Comparison of ENCODE assay signal across 9 mouse cellular contexts in genomic region chr11:5953130-5953765, GRCm38 (mm10). TPM values are rescaled to one million over a fixed set of nuclear protein-coding genes. Genes with fewer than 3 reads are reported as not detected.
DNase-seq lines count a peak whose midpoint lies in the region; ATAC-seq and TF ChIP-seq lines count a peak whose summit lies in the region.
"Had no signal": no experiment of that assay in that cellular context is flagged by ENCODE, and none has a peak within 500 bp of the region (broad histone marks: within the 10 kb centered on the region; RNA-seq: fewer than 3 reads in every experiment).

No protein-coding gene starts in this region.

- H3K36me3 ChIP-seq in forebrain, postnatal 0 days (ENCODE audit: insufficient read depth) = no peaks in the 10 kb centered on the region
- H3K36me3 ChIP-seq in forebrain, embryonic 15.5 days = no peaks in the 10 kb centered on the region
- 0 out of 2 replicates have a peak, but pooled peaks cover 4% of the 10 kb centered on the region for H3K36me3 ChIP-seq in heart, embryonic 10.5 days
- no peaks in the 10 kb centered on the region for H3K36me3 ChIP-seq in forebrain, embryonic 16.5 days (ENCODE audit: control insufficient read depth, insufficient read depth)
- H3K36me3 ChIP-seq: hindbrain, embryonic 15.5 days had no signal

- no peak overlapping the region for H3K4me2 ChIP-seq in forebrain, postnatal 0 days (ENCODE audit: low read depth)
- no peak overlapping the region for H3K4me2 ChIP-seq in forebrain, embryonic 15.5 days (replicated peaks)
- H3K4me2 ChIP-seq in forebrain, embryonic 16.5 days (ENCODE audit: low read length) = no peak overlapping the region
- H3K4me2 ChIP-seq: hindbrain, embryonic 15.5 days had no signal

- no peak for ATAC-seq in forebrain, postnatal 0 days
- ATAC-seq in forebrain, embryonic 15.5 days (replicated peaks) = no peak
- no peak for ATAC-seq in monocyte, adult 5-6 weeks (replicated peaks; ENCODE audit: insufficient number of reproducible peaks, low FRiP score, low TSS enrichment, poor library complexity, severe bottlenecking)
- ATAC-seq in forebrain, embryonic 16.5 days = no peak

- H3K27me3 ChIP-seq in forebrain, postnatal 0 days (ENCODE audit: insufficient read depth, low read length) = no peaks in the 10 kb centered on the region
- H3K27me3 ChIP-seq in forebrain, embryonic 15.5 days = no peaks in the 10 kb centered on the region
- H3K27me3 ChIP-seq in heart, embryonic 10.5 days (ENCODE audit: insufficient read depth, poor library complexity, severe bottlenecking) = no peaks in the 10 kb centered on the region
- H3K27me3 ChIP-seq in forebrain, embryonic 16.5 days (replicated peaks; ENCODE audit: control insufficient read depth, insufficient read depth, low read length) = no peaks in the 10 kb centered on the region
- H3K27me3 ChIP-seq: hindbrain, embryonic 15.5 days had no signal

- TF ChIP-seq CTCF in forebrain, postnatal 0 days (IDR thresholded peaks at IDR 0.05; ENCODE audit: low read depth) = peak; percentile 42

- H3K4me3 ChIP-seq in forebrain, postnatal 0 days (ENCODE audit: low read depth, low read length) = no peak overlapping the region
- no peak overlapping the region for H3K4me3 ChIP-seq in forebrain, embryonic 15.5 days
- no peak overlapping the region for H3K4me3 ChIP-seq in heart, embryonic 10.5 days
- H3K4me3 ChIP-seq in forebrain, embryonic 16.5 days (replicated peaks; ENCODE audit: low read length) = no peak overlapping the region
- H3K4me3 ChIP-seq: hindbrain, embryonic 15.5 days had no signal

- H3K4me1 ChIP-seq in forebrain, postnatal 0 days (ENCODE audit: insufficient read depth) = no peaks in the 10 kb centered on the region; the same call in 1 of the 2 replicates
- peaks cover 28% of the 10 kb centered on the region for H3K4me1 ChIP-seq in forebrain, embryonic 15.5 days
- H3K4me1 ChIP-seq in heart, embryonic 10.5 days = peaks cover 58% of the 10 kb centered on the region
- H3K4me1 ChIP-seq in forebrain, embryonic 16.5 days (replicated peaks; ENCODE audit: control insufficient read depth, insufficient read depth, low read length) = peaks cover 17% of the 10 kb centered on the region

- 32% methylated on average over 8 of the region's 8 CpGs for WGBS in forebrain, postnatal 0 days
- WGBS in forebrain, embryonic 15.5 days = 35% methylated on average over 8 of the region's 8 CpGs
- WGBS in heart, embryonic 10.5 days = 37% methylated on average over 8 of the region's 8 CpGs
- WGBS in forebrain, embryonic 16.5 days = 33% methylated on average over 8 of the region's 8 CpGs

- no peaks in the 10 kb centered on the region for H3K9me3 ChIP-seq in forebrain, postnatal 0 days (ENCODE audit: low read length)
- H3K9me3 ChIP-seq in forebrain, embryonic 15.5 days = no peaks in the 10 kb centered on the region
- no peaks in the 10 kb centered on the region for H3K9me3 ChIP-seq in heart, embryonic 10.5 days
- no peaks in the 10 kb centered on the region for H3K9me3 ChIP-seq in forebrain, embryonic 16.5 days (ENCODE audit: control insufficient read depth, low read length)
- H3K9me3 ChIP-seq: hindbrain, embryonic 15.5 days had no signal

- DNase-seq in forebrain, postnatal 0 days = peak; percentile 42
- DNase-seq in thymus, postnatal 14 days = peak; percentile 24
- DNase-seq in thymus, postnatal 10 days (ENCODE audit: low spot score in 2 of 2) = no peak
- DNase-seq in heart, embryonic 10.5 days (ENCODE audit: low spot score) = no peak
- peak; percentile 61 for DNase-seq in naive thymus-derived CD4-positive, alpha-beta T cell, adult 2 months (ENCODE audit: low read depth)

- H3K27ac ChIP-seq in forebrain, postnatal 0 days (ENCODE audit: low read depth, low read length) = no peak overlapping the region
- H3K27ac ChIP-seq in forebrain, embryonic 15.5 days (replicated peaks) = no peak overlapping the region
- 0 out of 2 replicates have a peak overlapping the region, but pooled peaks have one; percentile 52 for H3K27ac ChIP-seq in heart, embryonic 10.5 days
- H3K27ac ChIP-seq in forebrain, embryonic 16.5 days (ENCODE audit: low read length) = no peak overlapping the region
- H3K27ac ChIP-seq: hindbrain, embryonic 15.5 days had no signal

- no peak overlapping the region for H3K9ac ChIP-seq in forebrain, postnatal 0 days
- no peak overlapping the region for H3K9ac ChIP-seq in forebrain, embryonic 15.5 days (replicated peaks)
- no peak overlapping the region for H3K9ac ChIP-seq in forebrain, embryonic 16.5 days (replicated peaks; ENCODE audit: low read depth, low read length)
- H3K9ac ChIP-seq: hindbrain, embryonic 15.5 days had no signal

RNA-seq across cellular contexts. Expression of gene Ykt6, which starts 2.2 kb away (rescaled TPM):
- 181 and 195 TPM in 2 replicates for total RNA-seq in forebrain, postnatal 0 days (2014; rRNA removed)
- 101 and 102 TPM in 2 replicates for polyA plus RNA-seq in forebrain, postnatal 0 days (2015; fragmentation: Nextera tagmentation; extraction: Ambion mirVana)
- 86.0 and 95.9 TPM in 2 replicates for polyA plus RNA-seq in forebrain, embryonic 15.5 days (2015; fragmentation: Nextera tagmentation; extraction: Ambion mirVana)
- 48.1 and 56.7 TPM in 2 replicates for polyA plus RNA-seq in heart, embryonic 10.5 days (2016; fragmentation: Nextera tagmentation; extraction: Ambion mirVana)
- 45.7 to 57.4 TPM (median 56.8 TPM) in 3 replicates for total RNA-seq in monocyte, adult 5-6 weeks (2017)
- 93.4 and 111 TPM in 2 replicates for polyA plus RNA-seq in forebrain, embryonic 16.5 days (2015; fragmentation: Nextera tagmentation; extraction: Ambion mirVana)

RNA-seq across cellular contexts. Expression of gene Gck, which starts 3.4 kb away (rescaled TPM):
- 8.6 and 12.9 TPM in 2 replicates for total RNA-seq in forebrain, postnatal 0 days (2014; rRNA removed)
- polyA plus RNA-seq in forebrain, postnatal 0 days (2015; fragmentation: Nextera tagmentation; extraction: Ambion mirVana) = 7.1 and 7.2 TPM in 2 replicates
- polyA plus RNA-seq in forebrain, embryonic 15.5 days (2015; fragmentation: Nextera tagmentation; extraction: Ambion mirVana) = 6.8 and 7.7 TPM in 2 replicates
- polyA plus RNA-seq in heart, embryonic 10.5 days (2016; fragmentation: Nextera tagmentation; extraction: Ambion mirVana) = 2.1 and 2.6 TPM in 2 replicates
- total RNA-seq in monocyte, adult 5-6 weeks (2017) = not detected in 3 replicates
- polyA plus RNA-seq in forebrain, embryonic 16.5 days (2015; fragmentation: Nextera tagmentation; extraction: Ambion mirVana) = 5.5 and 8.2 TPM in 2 replicates

RNA-seq across cellular contexts. Expression of gene Myl7, which starts 54.7 kb away (rescaled TPM):
- not detected in 2 replicates for total RNA-seq in forebrain, postnatal 0 days (2014; rRNA removed)
- not detected in 2 replicates for polyA plus RNA-seq in forebrain, postnatal 0 days (2015; fragmentation: Nextera tagmentation; extraction: Ambion mirVana)
- polyA plus RNA-seq in forebrain, embryonic 15.5 days (2015; fragmentation: Nextera tagmentation; extraction: Ambion mirVana) = 0.32 and 1.6 TPM in 2 replicates
- 6,952 and 8,117 TPM in 2 replicates for polyA plus RNA-seq in heart, embryonic 10.5 days (2016; fragmentation: Nextera tagmentation; extraction: Ambion mirVana)
- not detected in 3 replicates for total RNA-seq in monocyte, adult 5-6 weeks (2017)
- not detected in 2 replicates for polyA plus RNA-seq in forebrain, embryonic 16.5 days (2015; fragmentation: Nextera tagmentation; extraction: Ambion mirVana)

Comparison
In these comparisons a context has a peak if more than half of its experiments do, and no peak if none do; other contexts are left out.
1. DNase-seq: peak in forebrain, postnatal 0 days (single experiment), thymus, postnatal 14 days (single experiment) and naive thymus-derived CD4-positive, alpha-beta T cell, adult 2 months (single experiment); none in thymus, postnatal 10 days (0 of 2) and heart, embryonic 10.5 days (single experiment).
2. RNA of gene Myl7, which starts 54.7 kb away (polyA plus RNA-seq): 6,952 to 8,117 TPM in heart, embryonic 10.5 days; 0.32 to 1.6 TPM in forebrain, embryonic 15.5 days, not detected in forebrain, embryonic 16.5 days and not detected in forebrain, postnatal 0 days; every median in the first group is over 1,000 times any median in the second.